Mouse (Mus musculus): ENCODE measurements at regions not wholly inside any gene's neighbourhood (a gene's known extent, or its start where the extent isn't known, plus 50 kb on each side); places are given as distances from the start of the nearest gene placed in this dataset.

DNA sequence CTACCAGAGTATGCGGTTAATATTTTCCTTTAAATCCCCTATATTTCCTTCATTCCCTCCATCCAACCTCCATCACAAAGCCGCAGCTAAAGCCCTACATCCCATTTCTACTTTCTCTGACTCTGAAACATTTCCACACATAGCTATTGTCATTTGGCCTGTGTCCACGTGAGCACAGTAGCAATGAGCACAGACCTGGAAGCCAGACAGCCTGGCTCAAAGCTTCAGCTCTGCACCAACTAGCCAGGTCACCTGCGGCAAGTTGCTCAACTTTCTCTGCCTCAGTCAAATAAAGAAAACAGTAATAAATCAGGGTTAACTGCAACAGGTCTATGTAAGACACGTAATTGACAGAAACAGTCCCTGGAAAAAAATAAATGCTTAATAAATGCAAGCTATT is 247.8 kb upstream of the Maf start:
- no peak for DNase-seq (ENCODE audit: extremely low spot score in 1 of 2, low spot score in 1 of 2)

- DNase-seq (ENCODE audit: extremely low spot score in 1 of 2, low spot score in 1 of 2): no peak
Measured at GRCm38 (mm10) chr8:115953783-115954470, 246.3 kb upstream of the Maf start.

DNA sequence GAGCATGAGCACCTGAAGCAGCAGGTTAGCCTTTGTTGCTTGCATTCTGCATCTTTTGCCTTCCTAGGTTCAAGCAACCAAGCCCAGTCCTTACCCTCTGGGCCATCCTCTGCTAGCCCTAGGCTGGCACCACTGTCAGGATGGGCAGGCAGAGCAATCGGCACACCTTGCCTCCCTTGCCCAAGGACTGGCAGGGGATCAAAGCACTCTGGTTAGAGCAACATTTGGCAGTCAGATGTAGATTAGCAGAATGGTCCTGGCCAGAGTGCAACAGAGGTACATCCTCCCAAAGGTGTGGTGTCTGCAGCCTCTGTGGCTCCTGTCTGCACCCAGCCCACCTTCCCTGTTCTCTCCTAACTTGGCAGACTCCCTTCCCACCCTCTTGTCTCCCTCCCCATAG is 244.9 kb upstream of the Maf start:
- no peak for DNase-seq (ENCODE audit: extremely low spot score in 1 of 2, low spot score in 1 of 2)

GRCm38 (mm10) chr8:115948916-115949315 is 241.3 kb upstream of the Maf start:
- DNase-seq (ENCODE audit: extremely low spot score in 1 of 2, low spot score in 1 of 2): no peak

DNA sequence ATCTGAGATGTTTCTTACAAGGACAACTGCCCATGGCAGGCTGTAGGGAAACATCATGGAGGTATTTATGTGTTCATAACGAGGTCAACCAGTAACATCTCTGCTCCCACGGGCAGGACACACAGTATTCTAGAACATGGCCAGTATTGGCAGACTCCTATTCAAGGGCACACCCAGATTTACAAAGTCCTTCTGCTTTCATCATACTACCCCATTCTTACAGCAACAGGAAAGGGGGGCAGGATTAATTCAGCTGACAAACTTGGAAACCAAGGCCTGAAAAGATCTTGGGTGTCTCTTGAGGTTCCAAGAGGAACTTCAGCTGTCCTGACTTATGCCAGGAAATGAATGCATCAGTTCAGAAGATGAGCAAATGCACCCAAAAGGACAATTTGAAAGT is 240.4 kb upstream of the Maf start:
- DNase-seq (ENCODE audit: extremely low spot score in 1 of 2, low spot score in 1 of 2): no peak

GRCm38 (mm10) chr8:115942731-115943509 is 235.3 kb upstream of the Maf start:
- peak in 1 of 2 experiments; percentile 15 for DNase-seq (ENCODE audit: extremely low spot score in 1 of 2, low spot score in 1 of 2)

GRCm38 (mm10) chr8:115929472-115930210 is 222.0 kb upstream of the Maf start:
- DNase-seq (ENCODE audit: extremely low spot score in 1 of 2, low spot score in 1 of 2): no peak

GRCm38 (mm10) chr8:115921889-115922288 is 214.3 kb upstream of the Maf start:
- no peak for DNase-seq (ENCODE audit: extremely low spot score in 1 of 2, low spot score in 1 of 2)

- DNase-seq (ENCODE audit: extremely low spot score in 1 of 2, low spot score in 1 of 2): no peak
Measured at GRCm38 (mm10) chr8:115906650-115907049, 199.1 kb upstream of the Maf start.

DNA sequence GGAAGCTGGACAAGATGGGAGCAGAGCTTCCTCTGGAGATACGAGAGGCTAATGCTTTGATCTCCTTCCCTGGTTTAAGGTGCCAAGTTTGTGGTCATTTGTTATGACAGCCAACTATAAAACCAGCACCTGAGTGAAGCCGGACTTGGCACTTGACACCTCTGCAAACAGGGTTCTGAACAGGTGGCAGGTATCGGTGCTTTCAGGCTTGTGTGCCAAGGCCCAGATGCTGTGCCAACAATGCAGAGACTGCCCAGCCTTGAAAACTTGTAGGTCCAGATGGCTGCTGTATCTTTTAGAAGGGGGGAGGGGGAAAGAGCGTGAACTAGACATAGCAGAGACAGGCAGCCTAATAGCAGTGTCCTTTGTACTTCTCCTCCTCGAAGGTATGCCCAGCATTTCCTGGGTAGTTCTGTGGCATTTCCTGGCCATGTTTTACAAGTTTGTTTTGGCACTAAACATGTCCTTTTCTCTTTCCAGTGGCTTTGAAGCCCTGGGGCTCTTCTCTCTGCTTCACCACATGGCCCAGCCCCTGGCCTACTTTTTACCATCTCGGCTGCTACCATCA is 196.3 kb upstream of the Maf start:
- DNase-seq (ENCODE audit: extremely low spot score in 1 of 2, low spot score in 1 of 2): no peak

DNA sequence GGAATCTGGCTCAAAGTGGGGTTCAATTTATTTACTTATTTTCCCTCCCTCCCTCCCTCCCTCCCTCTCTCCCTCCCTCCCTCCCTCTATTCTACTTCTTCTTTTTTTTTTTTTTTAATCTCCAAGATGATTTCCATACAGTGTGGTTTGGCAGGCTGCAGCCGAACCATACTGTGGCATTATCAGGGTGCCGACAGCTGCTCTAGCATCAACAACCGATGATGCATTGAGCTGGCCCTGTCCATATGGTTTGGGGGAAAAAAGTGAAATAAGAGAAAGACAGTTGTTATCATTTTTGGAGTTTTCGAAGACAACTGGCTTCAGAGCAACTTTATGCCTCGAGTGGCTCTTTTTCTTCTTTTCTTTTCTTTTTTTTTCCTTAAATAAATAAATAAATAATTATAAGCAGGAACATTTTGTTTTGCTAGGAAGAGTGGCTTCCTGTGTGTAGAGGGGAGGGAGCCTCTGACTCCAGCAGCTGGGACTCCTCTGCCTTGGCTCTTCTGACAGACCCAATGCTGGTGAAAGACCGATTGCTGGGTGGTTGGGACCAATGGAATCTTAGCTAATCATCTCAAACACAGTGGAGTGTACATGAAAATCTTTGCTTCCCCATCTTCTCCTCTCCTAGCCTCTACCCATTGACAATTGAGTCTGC is 190.1 kb upstream of the Maf start:
- no peak for DNase-seq (ENCODE audit: extremely low spot score in 1 of 2, low spot score in 1 of 2)

- DNase-seq (ENCODE audit: extremely low spot score in 1 of 2, low spot score in 1 of 2): no peak
Measured at GRCm38 (mm10) chr8:115897086-115897485, 189.5 kb upstream of the Maf start.

GRCm38 (mm10) chr8:115896066-115896465 is 188.5 kb upstream of the Maf start:
- no peak for DNase-seq (ENCODE audit: extremely low spot score in 1 of 2, low spot score in 1 of 2)

- DNase-seq (ENCODE audit: extremely low spot score in 1 of 2, low spot score in 1 of 2): no peak
Measured at GRCm38 (mm10) chr8:115888278-115888677, 180.7 kb upstream of the Maf start.

GRCm38 (mm10) chr8:115885121-115885743 is 177.6 kb upstream of the Maf start:
- DNase-seq (ENCODE audit: extremely low spot score in 1 of 2, low spot score in 1 of 2): no peak

- DNase-seq (ENCODE audit: extremely low spot score in 1 of 2, low spot score in 1 of 2): no peak
Measured at GRCm38 (mm10) chr8:115883808-115884207, 176.2 kb upstream of the Maf start.

DNA sequence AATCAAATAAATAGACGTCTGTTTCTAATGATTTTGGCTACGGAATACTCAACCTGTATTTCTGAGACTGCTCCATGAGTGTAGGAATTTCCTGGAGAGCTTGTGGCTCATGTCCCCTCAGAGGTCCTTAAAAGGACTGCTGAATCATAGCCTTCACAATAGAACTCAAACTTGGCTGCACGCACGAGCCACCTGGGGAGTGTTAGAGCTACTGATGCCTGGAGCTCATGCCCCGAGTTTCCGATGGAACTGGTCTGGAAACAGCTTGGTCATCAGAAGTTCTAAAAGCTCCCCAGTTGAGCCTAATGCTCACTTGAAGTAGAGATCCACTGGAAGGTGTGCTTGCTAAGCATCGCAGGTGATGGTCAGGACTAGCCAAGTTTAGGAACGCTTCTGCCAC is 174.3 kb upstream of the Maf start:
- no peak for DNase-seq (ENCODE audit: extremely low spot score in 1 of 2, low spot score in 1 of 2)

DNA sequence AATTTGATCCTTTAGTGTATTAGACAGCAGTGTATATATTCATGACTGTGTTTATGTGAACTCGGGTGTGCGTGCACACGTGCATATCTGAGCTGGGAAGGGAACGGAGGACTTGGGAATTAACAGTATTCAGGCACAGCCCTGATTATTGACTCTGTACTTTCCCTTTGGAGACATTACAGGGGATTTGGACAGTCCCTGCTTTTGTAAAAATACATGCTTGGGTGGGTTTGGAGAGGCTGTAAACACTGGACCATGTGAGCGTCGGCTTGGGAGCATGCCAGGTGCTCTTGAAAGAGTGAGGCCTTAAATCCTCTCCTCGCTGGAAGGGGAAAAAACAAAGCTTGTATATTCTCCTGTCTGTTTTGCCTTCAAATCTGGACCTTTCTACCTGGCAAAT is 167.2 kb upstream of the Maf start:
- peak in 1 of 2 experiments; percentile 6 for DNase-seq (ENCODE audit: extremely low spot score in 1 of 2, low spot score in 1 of 2)

DNA sequence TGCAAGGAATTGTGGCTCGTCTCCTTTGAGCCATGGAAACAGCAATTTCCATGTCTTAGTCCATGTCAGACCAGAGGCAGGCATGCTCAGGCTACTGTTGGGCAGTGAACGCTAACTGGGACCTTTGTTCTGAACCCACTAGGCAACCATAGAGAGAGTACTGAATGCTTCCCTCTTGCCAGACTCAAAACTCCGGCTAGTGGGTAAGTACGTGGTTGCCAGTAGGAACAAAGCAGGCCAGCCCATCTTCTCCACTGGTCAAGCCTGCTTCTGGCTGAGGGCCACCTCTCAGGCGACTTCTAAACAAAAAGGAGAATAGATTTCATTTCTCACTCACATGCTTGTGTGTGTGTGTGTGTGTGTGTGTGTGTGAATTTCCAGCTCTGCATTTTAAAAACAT is 163.8 kb upstream of the Maf start:
- peak in 1 of 2 experiments; percentile 1 for DNase-seq (ENCODE audit: extremely low spot score in 1 of 2, low spot score in 1 of 2)

- DNase-seq (ENCODE audit: extremely low spot score in 1 of 2, low spot score in 1 of 2): no peak
Measured at GRCm38 (mm10) chr8:115861381-115861780, 153.8 kb upstream of the Maf start.
